Mouse (Mus musculus) ovary, adult 18-20 months (tissue): ENCODE measurements at regions not wholly inside any gene's neighbourhood (a gene's known extent, or its start where the extent isn't known, plus 50 kb on each side); places are given as distances from the start of the nearest gene placed in this dataset.

ENCODE experiments used
- DNase-seq: peaks from one replicate; pipeline ENCODE4 v3.0.0; 2022; ENCODE audit warnings: low spot score, mixed read lengths

- DNase-seq, result no peak
Observed at GRCm38 (mm10) chr2:167821186-167821585, 110.7 kb upstream of the Ptpn1 start.

DNA sequence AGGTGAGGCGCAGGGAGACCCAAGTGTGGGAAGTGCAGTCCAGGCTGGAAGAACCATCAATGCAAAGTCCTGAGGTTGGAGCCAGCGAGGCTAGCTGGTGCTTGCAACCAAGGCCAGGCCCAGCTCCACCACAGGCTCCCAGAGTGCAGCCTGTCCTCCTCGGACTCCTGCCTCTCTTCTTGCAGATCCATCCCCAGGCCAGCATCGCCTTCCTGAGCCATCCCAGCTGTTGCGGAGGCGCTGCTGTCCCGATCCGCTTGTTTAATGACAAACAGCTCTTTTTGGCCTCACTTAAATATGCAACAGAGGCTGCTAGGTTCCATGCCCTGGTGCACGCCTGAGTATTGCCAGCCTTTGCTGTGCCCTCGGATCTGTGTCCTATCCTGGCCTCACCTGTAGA lies 113.1 kb upstream of the Ptpn1 start:
- DNase-seq, result no peak

- DNase-seq, result no peak
Observed at GRCm38 (mm10) chr2:167817030-167817429, 114.8 kb upstream of the Ptpn1 start.

GRCm38 (mm10) chr2:167815123-167815522 lies 116.7 kb upstream of the Ptpn1 start:
- DNase-seq, result no peak

- DNase-seq, result no peak
Observed at GRCm38 (mm10) chr2:167809256-167809655, 119.6 kb upstream of the Tmem189 start.

GRCm38 (mm10) chr2:167805629-167806304 lies 116.1 kb upstream of the Tmem189 start:
- no peak for DNase-seq

GRCm38 (mm10) chr2:167804493-167805227 lies 115.0 kb upstream of the Tmem189 start:
- no peak for DNase-seq

- DNase-seq, result no peak
Observed at GRCm38 (mm10) chr2:167802494-167802893, 112.9 kb upstream of the Tmem189 start.

DNA sequence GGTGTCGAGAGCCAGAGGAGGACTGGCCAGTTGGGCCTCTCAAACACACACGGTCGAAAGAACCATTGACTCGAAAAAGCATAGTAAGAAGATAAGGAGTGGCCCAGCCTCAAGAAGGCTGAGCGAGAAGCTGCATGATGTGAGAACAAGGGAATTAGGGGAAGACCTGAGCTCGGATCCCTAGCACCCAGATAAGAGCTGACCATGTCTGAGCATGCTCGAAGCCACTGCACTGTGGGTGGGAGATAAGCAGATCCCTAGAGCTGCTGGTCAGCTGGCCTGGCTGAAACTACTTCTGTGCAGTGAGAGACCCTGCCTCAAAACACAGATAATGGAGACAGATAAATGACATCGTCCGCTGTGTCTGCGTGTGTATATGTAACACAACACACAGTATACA lies 111.8 kb upstream of the Tmem189 start:
- DNase-seq, result no peak

DNA sequence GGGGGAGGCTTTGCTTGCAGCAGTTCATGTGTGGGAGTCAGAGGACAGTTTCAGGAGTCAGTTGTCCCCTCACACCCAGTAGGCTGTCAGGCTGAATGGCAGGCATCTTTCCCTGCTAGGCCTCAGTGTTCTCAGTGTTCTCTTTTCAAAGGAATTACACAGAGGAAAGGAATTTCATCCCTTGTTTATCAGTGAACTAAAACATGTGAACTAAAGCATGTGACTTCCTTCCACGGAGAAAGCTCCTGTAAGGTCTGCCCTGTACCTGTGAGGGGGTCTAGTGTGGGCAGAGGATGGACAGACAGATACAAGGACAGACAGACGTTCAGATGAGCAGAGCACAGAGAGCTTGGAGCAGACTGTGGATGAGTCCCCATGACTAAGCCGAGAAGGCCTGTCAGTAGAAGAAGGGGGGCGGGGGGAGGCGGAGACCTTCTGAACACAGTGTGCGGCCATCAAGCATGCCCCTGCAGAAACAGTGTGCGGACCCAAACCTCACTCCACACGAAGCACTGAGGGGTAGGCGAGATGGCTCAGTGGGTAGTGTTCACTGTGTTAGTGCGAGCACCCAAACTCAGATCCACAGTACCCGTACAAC lies 111.1 kb upstream of the Tmem189 start:
- DNase-seq, result no peak

DNA sequence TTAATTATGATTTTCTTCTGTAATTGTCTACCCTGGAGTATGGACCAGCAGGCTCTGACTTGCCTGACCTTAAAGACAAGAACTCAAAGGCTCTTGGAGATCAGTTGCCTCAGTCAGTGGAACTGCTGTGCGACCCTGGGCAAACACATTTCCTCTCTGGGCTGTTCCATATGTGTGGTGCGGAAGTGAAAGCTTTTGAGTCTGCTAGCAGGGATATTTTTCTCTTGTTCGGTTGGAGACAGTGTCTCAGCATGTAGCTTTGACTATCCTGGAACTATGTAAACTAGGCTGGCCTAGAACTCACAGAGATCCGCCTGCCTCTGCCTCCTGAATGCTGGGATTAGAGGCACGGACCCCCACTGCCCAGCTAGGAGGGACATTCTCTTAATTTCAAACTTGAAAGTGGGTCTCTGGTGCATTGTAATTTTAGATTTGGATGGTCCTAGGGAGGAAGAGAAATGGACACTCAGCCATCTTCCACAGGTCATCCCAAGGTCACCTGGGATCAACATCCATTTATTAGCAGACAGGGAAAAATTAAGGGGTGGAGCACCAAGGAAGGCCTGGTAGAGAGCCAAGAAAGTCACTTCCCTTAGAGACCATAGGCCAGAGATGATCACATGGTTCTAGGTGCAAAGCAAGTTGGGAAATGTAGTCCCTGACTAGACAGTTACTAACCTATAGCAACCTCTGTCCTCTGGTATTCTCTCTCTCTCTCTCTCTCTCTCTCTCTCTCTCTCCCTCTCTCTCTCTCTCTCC lies 110.2 kb upstream of the Tmem189 start:
- DNase-seq, result no peak

DNA sequence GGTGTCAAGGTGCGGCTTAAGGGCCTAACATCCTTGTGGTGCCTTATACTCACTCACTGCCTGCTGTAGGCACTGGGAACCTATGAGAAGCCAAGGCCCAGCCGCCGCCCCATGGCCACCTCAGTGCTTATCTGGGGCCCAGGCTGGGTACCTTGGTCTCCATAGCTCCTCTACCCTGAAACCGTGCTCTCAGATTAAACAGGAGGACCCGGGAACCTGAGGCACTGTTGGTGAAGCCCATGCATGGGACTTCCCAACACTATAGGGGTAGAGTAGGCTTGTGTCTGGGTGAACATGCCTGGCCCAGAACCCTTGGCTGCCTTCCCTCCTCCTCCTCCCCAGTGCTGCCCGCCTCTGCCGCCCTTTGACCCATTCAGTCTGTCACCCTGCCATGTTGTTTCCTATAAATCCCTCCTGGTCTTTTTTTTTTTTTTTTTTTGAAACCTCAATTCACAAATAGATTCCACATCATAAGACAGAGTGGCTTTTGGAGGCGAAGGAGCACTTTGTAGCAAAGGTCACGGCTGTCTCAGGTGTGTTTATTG lies 109.4 kb upstream of the Tmem189 start:
- DNase-seq, result no peak

GRCm38 (mm10) chr2:167798076-167798782 lies 108.6 kb upstream of the Tmem189 start:
- no peak for DNase-seq

- DNase-seq, result no peak
Observed at GRCm38 (mm10) chr2:167795491-167795890, 105.9 kb upstream of the Tmem189 start.

- no peak for DNase-seq
Observed at GRCm38 (mm10) chr2:167793916-167794315, 104.3 kb upstream of the Tmem189 start.

- no peak for DNase-seq
Observed at GRCm38 (mm10) chr2:167792753-167793152, 103.1 kb upstream of the Tmem189 start.

DNA sequence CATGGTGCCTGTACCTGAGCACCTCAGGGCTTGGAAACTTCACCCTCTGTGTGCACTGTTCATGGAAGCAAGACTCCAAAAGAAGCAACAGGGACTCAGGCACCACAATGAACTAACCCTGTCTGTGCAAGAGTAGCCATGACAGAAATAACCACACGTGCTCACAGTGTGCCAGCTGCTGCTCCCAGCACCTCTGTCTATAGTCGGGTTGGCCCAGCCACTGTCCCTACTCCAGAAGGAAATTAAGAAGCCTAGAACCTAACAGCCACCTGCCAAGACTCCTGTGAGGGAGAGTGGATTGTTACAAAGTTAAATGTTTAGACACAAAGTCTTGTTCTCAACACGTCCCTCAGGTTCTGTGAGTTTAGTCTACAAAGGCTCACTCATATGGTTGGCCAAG lies 102.7 kb upstream of the Tmem189 start:
- DNase-seq, result no peak

DNA sequence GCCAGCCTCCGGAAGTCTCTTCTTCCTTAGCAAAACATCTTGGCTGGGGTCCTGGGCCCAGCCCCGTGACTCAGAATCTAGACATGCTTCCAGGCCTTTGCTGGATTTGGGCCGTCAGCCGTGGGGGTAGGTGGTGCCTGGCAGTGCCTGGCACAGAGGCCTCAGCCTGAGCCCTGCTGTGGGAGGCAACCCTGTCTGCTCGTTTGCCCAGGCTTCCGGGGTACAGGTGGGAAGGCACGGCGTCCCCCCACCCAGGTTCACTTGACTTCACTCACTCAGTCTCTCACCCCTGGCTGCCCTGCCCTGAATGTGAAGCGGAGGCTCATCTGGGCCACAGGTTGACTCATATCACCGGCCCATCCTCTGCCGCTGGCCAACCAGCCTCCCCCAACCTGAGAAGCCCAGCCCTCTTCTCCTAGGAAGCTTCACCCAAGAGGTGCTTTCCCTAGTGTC lies 99.9 kb upstream of the Tmem189 start:
- peak; percentile 73 for DNase-seq

DNA sequence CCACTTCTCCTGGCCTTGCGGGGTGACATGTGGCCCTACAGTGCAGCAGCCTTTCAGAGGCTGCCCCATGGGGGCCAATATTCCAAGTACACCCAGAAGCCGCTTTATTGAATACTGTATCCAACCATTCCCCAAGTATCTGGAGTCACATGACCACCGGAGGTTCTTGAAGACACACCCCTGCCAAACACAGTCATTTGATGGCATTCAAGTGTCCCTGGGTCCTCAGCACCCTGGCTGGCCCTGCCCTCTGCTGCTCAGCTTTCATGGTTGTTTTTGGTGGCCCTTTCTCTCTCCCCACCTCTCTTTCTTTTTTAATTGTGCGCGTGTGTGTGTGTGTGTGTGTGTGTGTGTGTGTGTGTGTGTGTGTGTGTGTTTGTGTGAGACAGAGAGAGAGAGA lies 97.3 kb upstream of the Tmem189 start:
- DNase-seq, result no peak

- no peak for DNase-seq
Observed at GRCm38 (mm10) chr2:167784353-167784752, 94.7 kb upstream of the Tmem189 start.

GRCm38 (mm10) chr2:167783374-167783773 lies 93.8 kb upstream of the Tmem189 start:
- DNase-seq, result no peak
